Mouse (Mus musculus) heart, postnatal 0 days (tissue): ENCODE data around the gene Il19. TPM values are rescaled to one million over a fixed set of nuclear protein-coding genes. Genes with fewer than 3 reads are reported as not detected.

Experiments
- ATAC-seq: fragments of 200-750 bp; cut with Nextera tagmentation; 2 replicates; pipeline ENCODE4 v1.8.0; 2017; ENCODE audit warnings: low read depth, moderate number of reproducible peaks, moderate library complexity; ENCODE audit not compliant: insufficient read depth
- DNase-seq: peaks from one replicate; pipeline ENCODE4 v3.0.0-alpha.2; 2016; ENCODE audit warnings: low spot score
- H3K27ac ChIP-seq: fragments of 300-500 bp; sonication (generic); 2 replicates; pipeline ENCODE4 v1.5.1; 2014; ENCODE audit warnings: low read depth, mild to moderate bottlenecking
- H3K27me3 ChIP-seq: fragments of 300-500 bp; sonication (generic); 2 replicates; pipeline ENCODE4 v1.6.1; 2014; ENCODE audit warnings: low read length, mixed read lengths; ENCODE audit not compliant: control insufficient read depth, insufficient read depth
- H3K36me3 ChIP-seq: fragments of 300-500 bp; sonication (generic); replicated peaks from 2 replicates; pipeline ENCODE4 v1.6.1; 2014; ENCODE audit warnings: low read length, mixed read lengths; ENCODE audit not compliant: control insufficient read depth, insufficient read depth
- H3K4me1 ChIP-seq: fragments of 300-500 bp; sonication (generic); 2 replicates; pipeline ENCODE4 v1.6.1; 2014; ENCODE audit warnings: antibody characterized with exemption; ENCODE audit not compliant: control insufficient read depth, insufficient read depth
- H3K4me2 ChIP-seq: fragments of 300-500 bp; sonication (generic); 2 replicates; pipeline ENCODE4 v1.6.1; 2014; ENCODE audit warnings: low read depth, mild to moderate bottlenecking, low read length, moderate library complexity
- H3K4me3 ChIP-seq: fragments of 300-500 bp; sonication (generic); 2 replicates; pipeline ENCODE4 v1.5.1; 2014; ENCODE audit warnings: low read depth, low read length
- H3K9ac ChIP-seq: fragments of 300-500 bp; sonication (generic); replicated peaks from 2 replicates; pipeline ENCODE4 v1.6.1; 2014; ENCODE audit warnings: low read depth, low read length, mixed read lengths
- H3K9me3 ChIP-seq: fragments of 300-500 bp; sonication (generic); replicated peaks from 2 replicates; pipeline ENCODE4 v1.6.1; 2016; ENCODE audit warnings: low read length; ENCODE audit not compliant: control insufficient read depth
- CTCF ChIP-seq: IDR thresholded peaks from 2 replicates; pipeline ENCODE4 v1.5.1; 2016; ENCODE audit warnings: antibody characterized with exemption, control low read depth, low read depth
- EP300 ChIP-seq: IDR thresholded peaks from 2 replicates; pipeline ENCODE4 v1.6.1; 2016; ENCODE audit warnings: antibody characterized with exemption, low read depth
- WGBS: fragments of 180-500 bp; shearing (Covaris S2); extraction: QIAGEN DNeasy Blood & Tissue Kit; methylation state at CpG from one replicate; pipeline ENCODE4 v1.1.7; 2014; 5-methylcytosine and 5-hydroxymethylcytosine counted together
- polyA plus RNA-seq: library from polyadenylated mRNA; unstranded; fragments of >200 nt; fragmentation: Nextera tagmentation; extraction: Ambion mirVana; gene quantifications from 2 replicates; pipeline ENCODE4 v1.2.1, GENCODE M21; 2015
- total RNA-seq: library from RNA; depleted of rRNA; stranded (reverse); fragments of >200 nt; gene quantifications from 2 replicates; pipeline ENCODE4 v1.2.3, GENCODE M21; 2014; ENCODE audit warnings: low replicate concordance

Gene Il19
- total and polyA plus RNA-seq, 2 experiments from 2014 or later, result not detected

- H3K27ac ChIP-seq, result no peak overlapping the region
- H3K4me1 ChIP-seq, result no peaks in the 10 kb centered on the region
- H3K27me3 ChIP-seq, result no peaks in the 10 kb centered on the region
- DNase-seq (no peak), ATAC-seq (no peak)
- no peak overlapping the region for H3K4me3 ChIP-seq
- TF ChIP-seq EP300 (no peak), CTCF (no peak)
- 53% methylated on average over 6 of the region's 6 CpGs for WGBS
- no peak overlapping the region for H3K4me2 ChIP-seq
- H3K9me3 ChIP-seq, result no peaks in the 10 kb centered on the region
- H3K9ac ChIP-seq, result no peak overlapping the region
- H3K36me3 ChIP-seq, result no peaks in the 10 kb centered on the region
Observed at GRCm38 (mm10) chr1:130963891-130964290, 24.0 kb upstream of the Il19 start.

- ATAC-seq, result no peak
- WGBS, result 20% methylated on average over 6 of the region's 6 CpGs
- no peaks in the 10 kb centered on the region for H3K4me1 ChIP-seq
Observed at GRCm38 (mm10) chr1:130946920-130947319, 7.0 kb upstream of the Il19 start.

GRCm38 (mm10) chr1:130941801-130942200, 1.9 kb upstream of the Il19 start:
- Histone ChIP-seq H3K9ac (no peak overlapping the region), H3K36me3 (no peaks in the 10 kb centered on the region), H3K27ac (no peak overlapping the region), H3K27me3 (no peaks in the 10 kb centered on the region), H3K4me1 (no peaks in the 10 kb centered on the region), H3K4me3 (no peak overlapping the region), H3K9me3 (no peaks in the 10 kb centered on the region), H3K4me2 (no peak overlapping the region)
- DNase-seq, result no peak
- 25% methylated on average over 3 of the region's 3 CpGs for WGBS
- TF ChIP-seq CTCF, result no peak
- no peak for ATAC-seq

More at GRCm38 (mm10) chr1:130946920-130947319, 7.0 kb upstream of the Il19 start:
- H3K4me2 ChIP-seq, result no peak overlapping the region
- no peak for DNase-seq
- no peaks in the 10 kb centered on the region for H3K27me3 ChIP-seq
- H3K36me3 ChIP-seq, result no peaks in the 10 kb centered on the region
- TF ChIP-seq EP300 (no peak), CTCF (no peak)
- no peak overlapping the region for H3K27ac ChIP-seq
- no peak overlapping the region for H3K9ac ChIP-seq
- no peak overlapping the region for H3K4me3 ChIP-seq
- no peaks in the 10 kb centered on the region for H3K9me3 ChIP-seq

- TF ChIP-seq CTCF (no peak), EP300 (no peak)
- 81% methylated on average over 7 of the region's 7 CpGs for WGBS
- no peak overlapping the region for H3K9ac ChIP-seq
- H3K36me3 ChIP-seq, result no peaks in the 10 kb centered on the region
- no peak overlapping the region for H3K4me3 ChIP-seq
- H3K4me2 ChIP-seq, result no peak overlapping the region
- H3K27ac ChIP-seq, result no peak overlapping the region
- no peaks in the 10 kb centered on the region for H3K9me3 ChIP-seq
- DNase-seq (no peak), ATAC-seq (no peak)
- H3K4me1 ChIP-seq, result no peaks in the 10 kb centered on the region
- H3K27me3 ChIP-seq, result no peaks in the 10 kb centered on the region
Observed at GRCm38 (mm10) chr1:130938192-130938591, 1.7 kb downstream of the Il19 start.

- no peak for TF ChIP-seq CTCF
- TF ChIP-seq EP300, result no peak
- no peak for ATAC-seq
- no peak for DNase-seq
- no peak overlapping the region for H3K4me2 ChIP-seq
- no peaks in the 10 kb centered on the region for H3K27me3 ChIP-seq
- no peaks in the 10 kb centered on the region for H3K9me3 ChIP-seq
- H3K9ac ChIP-seq, result no peak overlapping the region
- H3K27ac ChIP-seq, result no peak overlapping the region
- no peaks in the 10 kb centered on the region for H3K36me3 ChIP-seq
- H3K4me3 ChIP-seq, result no peak overlapping the region
- 85% methylated on average over 4 of the region's 4 CpGs for WGBS
- no peaks in the 10 kb centered on the region for H3K4me1 ChIP-seq
Observed at GRCm38 (mm10) chr1:130937170-130937569, 2.7 kb downstream of the Il19 start.

GRCm38 (mm10) chr1:130936351-130936750, 3.6 kb downstream of the Il19 start:
- DNase-seq, result no peak
- TF ChIP-seq CTCF (no peak), EP300 (no peak)

More at GRCm38 (mm10) chr1:130936351-130936750, 3.6 kb downstream of the Il19 start:
- no peak overlapping the region for H3K4me2 ChIP-seq
- H3K27me3 ChIP-seq, result no peaks in the 10 kb centered on the region
- no peak for ATAC-seq
- H3K36me3 ChIP-seq, result no peaks in the 10 kb centered on the region
- no peaks in the 10 kb centered on the region for H3K4me1 ChIP-seq
- no peaks in the 10 kb centered on the region for H3K9me3 ChIP-seq
- H3K9ac ChIP-seq, result no peak overlapping the region
- H3K27ac ChIP-seq, result no peak overlapping the region
- 69% methylated on average over 6 of the region's 6 CpGs for WGBS
- H3K4me3 ChIP-seq, result no peak overlapping the region
